Mouse (Mus musculus): ENCODE data around the gene Ttc19. TPM values are rescaled to one million over a fixed set of nuclear protein-coding genes. Genes with fewer than 3 reads are reported as not detected.

Ttc19 gene
- total RNA-seq, 1 experiment, result 24.1 TPM

- H3K4me3 ChIP-seq (ENCODE audit: insufficient read depth in 1 of 2, low read depth in 1 of 2, low read length in 2 of 2, poor library complexity in 1 of 2, severe bottlenecking in 1 of 2), result no peak overlapping the region
- H3K4me1 ChIP-seq (ENCODE audit: control insufficient read depth in 2 of 2, insufficient read depth in 2 of 2, low read length in 2 of 2, poor library complexity in 1 of 2), result no peaks in the 10 kb centered on the region
- no peak overlapping the region for H3K27ac ChIP-seq (ENCODE audit: insufficient read depth, low read depth, low read length, poor library complexity, severe bottlenecking)
- TF ChIP-seq ZNF384 (IDR thresholded peaks at IDR 0.05; ENCODE audit: low read depth, low read length) (no peak), MAFK (IDR thresholded peaks at IDR 0.05; ENCODE audit: insufficient read depth, low read depth, low read length) (no peak), ZC3H11A (IDR thresholded peaks at IDR 0.05; ENCODE audit: borderline replicate concordance, low read depth, low read length) (no peak), HCFC1 (IDR thresholded peaks at IDR 0.05; ENCODE audit: borderline replicate concordance, insufficient read depth, low read length) (no peak), CHD2 (IDR thresholded peaks at IDR 0.05; ENCODE audit: low read depth, low read length) (no peak)
- no peak overlapping the region for H3K9ac ChIP-seq (ENCODE audit: insufficient read depth, low read depth, low read length, poor library complexity, severe bottlenecking)
- in situ Hi-C loops (cut with MboI; ENCODE audit: low sequenced_read_pairs in 2 of 2, unreplicated experiment in 2 of 2), result no loop called here
- no peak for DNase-seq (ENCODE audit: low read depth, low spot score)
- H3K9me3 ChIP-seq (ENCODE audit: control insufficient read depth, insufficient read depth, low read depth, low read length), result no peaks in the 10 kb centered on the region
- peaks cover 12% of the 10 kb centered on the region for H3K36me3 ChIP-seq (ENCODE audit: control insufficient read depth, insufficient read depth, low read length, poor library complexity, severe bottlenecking)
Measured at GRCm38 (mm10) chr11:62309296-62309695, 28.0 kb downstream of the Ttc19 start.

DNA sequence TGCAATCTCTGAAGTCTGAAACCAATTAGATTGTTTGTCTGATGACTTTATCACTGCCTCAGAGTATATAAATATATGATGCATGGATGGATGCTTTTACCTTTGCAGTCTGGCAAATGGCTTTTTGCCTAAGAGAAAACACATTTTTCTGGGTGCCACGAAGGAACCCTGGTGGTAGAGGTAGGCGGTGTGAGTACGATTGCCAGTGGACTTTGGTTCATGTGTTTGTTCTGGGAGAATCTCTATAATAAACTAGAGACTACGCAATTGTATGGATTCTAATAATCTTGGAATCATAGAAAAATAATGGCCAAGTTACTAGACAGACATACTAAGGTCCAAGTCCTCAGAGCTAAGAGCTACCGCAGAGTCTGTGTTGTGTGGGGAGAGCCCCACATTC lies 33.7 kb downstream of the Ttc19 start:
- Histone ChIP-seq H3K4me1 (ENCODE audit: control insufficient read depth in 2 of 2, insufficient read depth in 2 of 2, low read length in 2 of 2, poor library complexity in 1 of 2) (no peaks in the 10 kb centered on the region), H3K9me3 (ENCODE audit: control insufficient read depth, insufficient read depth, low read depth, low read length) (no peaks in the 10 kb centered on the region), H3K27ac (ENCODE audit: insufficient read depth, low read depth, low read length, poor library complexity, severe bottlenecking) (no peak overlapping the region), H3K36me3 (ENCODE audit: control insufficient read depth, insufficient read depth, low read length, poor library complexity, severe bottlenecking) (peaks cover 28% of the 10 kb centered on the region), H3K9ac (ENCODE audit: insufficient read depth, low read depth, low read length, poor library complexity, severe bottlenecking) (no peak overlapping the region), H3K4me3 (ENCODE audit: insufficient read depth in 1 of 2, low read depth in 1 of 2, low read length in 2 of 2, poor library complexity in 1 of 2, severe bottlenecking in 1 of 2) (no peak overlapping the region)
- no peak for DNase-seq (ENCODE audit: low read depth, low spot score)
- in situ Hi-C loops (cut with MboI; ENCODE audit: low sequenced_read_pairs in 2 of 2, unreplicated experiment in 2 of 2), result no loop called here
- TF ChIP-seq MAFK (IDR thresholded peaks at IDR 0.05; ENCODE audit: insufficient read depth, low read depth, low read length), result no peak
- TF ChIP-seq ZNF384 (IDR thresholded peaks at IDR 0.05; ENCODE audit: low read depth, low read length), result no peak
- TF ChIP-seq ZC3H11A (IDR thresholded peaks at IDR 0.05; ENCODE audit: borderline replicate concordance, low read depth, low read length), result no peak
- no peak for TF ChIP-seq CHD2 (IDR thresholded peaks at IDR 0.05; ENCODE audit: low read depth, low read length)
- TF ChIP-seq HCFC1 (IDR thresholded peaks at IDR 0.05; ENCODE audit: borderline replicate concordance, insufficient read depth, low read length), result no peak

- Histone ChIP-seq H3K36me3 (ENCODE audit: control insufficient read depth, insufficient read depth, low read length, poor library complexity, severe bottlenecking) (peaks cover 37% of the 10 kb centered on the region), H3K4me1 (ENCODE audit: control insufficient read depth in 2 of 2, insufficient read depth in 2 of 2, low read length in 2 of 2, poor library complexity in 1 of 2) (no peaks in the 10 kb centered on the region), H3K27ac (ENCODE audit: insufficient read depth, low read depth, low read length, poor library complexity, severe bottlenecking) (no peak overlapping the region), H3K4me3 (ENCODE audit: insufficient read depth in 1 of 2, low read depth in 1 of 2, low read length in 2 of 2, poor library complexity in 1 of 2, severe bottlenecking in 1 of 2) (no peak overlapping the region), H3K9ac (ENCODE audit: insufficient read depth, low read depth, low read length, poor library complexity, severe bottlenecking) (no peak overlapping the region), H3K9me3 (ENCODE audit: control insufficient read depth, insufficient read depth, low read depth, low read length) (no peaks in the 10 kb centered on the region)
- in situ Hi-C loops (cut with MboI; ENCODE audit: low sequenced_read_pairs in 2 of 2, unreplicated experiment in 2 of 2), result no loop called here
- no peak for TF ChIP-seq MAFK (IDR thresholded peaks at IDR 0.05; ENCODE audit: insufficient read depth, low read depth, low read length)
- TF ChIP-seq ZC3H11A (IDR thresholded peaks at IDR 0.05; ENCODE audit: borderline replicate concordance, low read depth, low read length), result no peak
- TF ChIP-seq ZNF384 (IDR thresholded peaks at IDR 0.05; ENCODE audit: low read depth, low read length), result no peak
- TF ChIP-seq CHD2 (IDR thresholded peaks at IDR 0.05; ENCODE audit: low read depth, low read length), result no peak
- no peak for TF ChIP-seq HCFC1 (IDR thresholded peaks at IDR 0.05; ENCODE audit: borderline replicate concordance, insufficient read depth, low read length)
- DNase-seq (ENCODE audit: low read depth, low spot score), result no peak
Measured at GRCm38 (mm10) chr11:62317746-62318145, 36.5 kb downstream of the Ttc19 start.

DNA sequence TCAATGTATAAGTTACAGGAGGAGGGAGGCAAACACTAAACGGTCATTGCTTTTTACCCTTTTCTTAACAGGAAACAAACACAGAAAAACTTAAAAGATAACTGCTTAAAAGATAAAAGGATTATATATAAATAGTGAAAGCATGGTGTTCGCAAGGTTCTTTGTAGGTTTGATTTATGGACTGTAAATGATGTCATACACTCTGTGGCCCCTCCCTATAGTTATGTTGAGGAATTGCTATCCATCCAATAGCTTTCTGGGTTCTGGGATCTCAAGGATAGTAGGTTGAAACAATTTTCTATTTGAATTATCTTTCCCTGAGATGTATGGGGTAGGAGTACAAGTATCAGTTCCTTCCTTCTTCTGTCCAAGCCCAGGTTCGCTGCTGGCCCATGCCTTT lies 38.8 kb downstream of the Ttc19 start:
- TF ChIP-seq ZC3H11A (IDR thresholded peaks at IDR 0.05; ENCODE audit: borderline replicate concordance, low read depth, low read length) (no peak), CHD2 (IDR thresholded peaks at IDR 0.05; ENCODE audit: low read depth, low read length) (no peak), ZNF384 (IDR thresholded peaks at IDR 0.05; ENCODE audit: low read depth, low read length) (no peak), MAFK (IDR thresholded peaks at IDR 0.05; ENCODE audit: insufficient read depth, low read depth, low read length) (no peak), HCFC1 (IDR thresholded peaks at IDR 0.05; ENCODE audit: borderline replicate concordance, insufficient read depth, low read length) (no peak)
- no peak for DNase-seq (ENCODE audit: low read depth, low spot score)
- Histone ChIP-seq H3K4me1 (ENCODE audit: control insufficient read depth in 2 of 2, insufficient read depth in 2 of 2, low read length in 2 of 2, poor library complexity in 1 of 2) (no peaks in the 10 kb centered on the region), H3K4me3 (ENCODE audit: insufficient read depth in 1 of 2, low read depth in 1 of 2, low read length in 2 of 2, poor library complexity in 1 of 2, severe bottlenecking in 1 of 2) (no peak overlapping the region), H3K27ac (ENCODE audit: insufficient read depth, low read depth, low read length, poor library complexity, severe bottlenecking) (no peak overlapping the region), H3K36me3 (ENCODE audit: control insufficient read depth, insufficient read depth, low read length, poor library complexity, severe bottlenecking) (peaks cover 37% of the 10 kb centered on the region), H3K9me3 (ENCODE audit: control insufficient read depth, insufficient read depth, low read depth, low read length) (no peaks in the 10 kb centered on the region), H3K9ac (ENCODE audit: insufficient read depth, low read depth, low read length, poor library complexity, severe bottlenecking) (no peak overlapping the region)
- in situ Hi-C loops (cut with MboI; ENCODE audit: low sequenced_read_pairs in 2 of 2, unreplicated experiment in 2 of 2), result no loop called here

DNA sequence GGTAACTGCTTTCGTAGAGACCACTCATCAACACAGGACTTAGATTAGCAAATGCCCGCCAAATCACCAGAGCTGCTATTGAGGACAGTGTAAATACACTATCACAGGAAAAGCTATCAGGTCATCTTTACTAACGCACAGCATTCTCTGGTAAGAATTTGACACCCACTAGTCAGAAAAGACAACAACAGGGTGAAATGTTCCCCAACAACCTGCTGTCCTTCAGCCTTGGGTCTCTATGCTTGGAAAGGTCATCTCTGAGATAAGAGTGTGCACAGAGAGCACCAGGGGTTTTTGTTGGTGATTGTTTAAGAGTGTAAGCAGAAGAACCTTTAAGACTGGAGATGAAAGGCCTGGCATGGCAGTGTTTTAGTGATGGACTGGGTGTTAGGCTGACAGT lies 42.4 kb downstream of the Ttc19 start:
- H3K4me3 ChIP-seq (ENCODE audit: insufficient read depth in 1 of 2, low read depth in 1 of 2, low read length in 2 of 2, poor library complexity in 1 of 2, severe bottlenecking in 1 of 2), result no peak overlapping the region
- H3K36me3 ChIP-seq (ENCODE audit: control insufficient read depth, insufficient read depth, low read length, poor library complexity, severe bottlenecking), result peaks cover 38% of the 10 kb centered on the region
- no peak for TF ChIP-seq CHD2 (IDR thresholded peaks at IDR 0.05; ENCODE audit: low read depth, low read length)
- TF ChIP-seq HCFC1 (IDR thresholded peaks at IDR 0.05; ENCODE audit: borderline replicate concordance, insufficient read depth, low read length), result no peak
- no peak for TF ChIP-seq ZC3H11A (IDR thresholded peaks at IDR 0.05; ENCODE audit: borderline replicate concordance, low read depth, low read length)
- no peak for TF ChIP-seq MAFK (IDR thresholded peaks at IDR 0.05; ENCODE audit: insufficient read depth, low read depth, low read length)
- no peak for TF ChIP-seq ZNF384 (IDR thresholded peaks at IDR 0.05; ENCODE audit: low read depth, low read length)
- no peaks in the 10 kb centered on the region for H3K9me3 ChIP-seq (ENCODE audit: control insufficient read depth, insufficient read depth, low read depth, low read length)
- DNase-seq (ENCODE audit: low read depth, low spot score), result no peak
- H3K4me1 ChIP-seq (ENCODE audit: control insufficient read depth in 2 of 2, insufficient read depth in 2 of 2, low read length in 2 of 2, poor library complexity in 1 of 2), result no peaks in the 10 kb centered on the region
- H3K9ac ChIP-seq (ENCODE audit: insufficient read depth, low read depth, low read length, poor library complexity, severe bottlenecking), result no peak overlapping the region
- in situ Hi-C loops (cut with MboI; ENCODE audit: low sequenced_read_pairs in 2 of 2, unreplicated experiment in 2 of 2), result no loop called here
- H3K27ac ChIP-seq (ENCODE audit: insufficient read depth, low read depth, low read length, poor library complexity, severe bottlenecking), result no peak overlapping the region
